Mouse (Mus musculus) kidney, adult 2 months (tissue): ENCODE measurements at regions not wholly inside any gene's neighbourhood (a gene's known extent, or its start where the extent isn't known, plus 50 kb on each side); places are given as distances from the start of the nearest gene placed in this dataset.

Experiments used
- CTCF ChIP-seq: fragments of 200-500 bp; conservative IDR thresholded peaks from 2 replicates; pipeline ENCODE4 v1.5.1; 2011; ENCODE audit warnings: low read depth, mild to moderate bottlenecking, control low read depth, low read length, moderate library complexity, mixed read lengths; ENCODE audit not compliant: insufficient read depth, insufficient read length
- POLR2A ChIP-seq: fragments of 200-500 bp; IDR thresholded peaks from one replicate; pipeline ENCODE4 v1.6.1; 2011; ENCODE audit warnings: low read depth, low read length, control low read depth

GRCm38 (mm10) chr14:25031756-25032680, 427.0 kb upstream of the Zmiz1 start:
- no peak for TF ChIP-seq CTCF
- TF ChIP-seq POLR2A = no peak
